Mouse (Mus musculus) cerebellum, adult 11-12 months (tissue): ENCODE data around the gene AC109138.7.

Experiments used
- DNase-seq: peaks from one replicate; pipeline ENCODE4 v3.0.0; 2022

AC109138.7 gene

DNA sequence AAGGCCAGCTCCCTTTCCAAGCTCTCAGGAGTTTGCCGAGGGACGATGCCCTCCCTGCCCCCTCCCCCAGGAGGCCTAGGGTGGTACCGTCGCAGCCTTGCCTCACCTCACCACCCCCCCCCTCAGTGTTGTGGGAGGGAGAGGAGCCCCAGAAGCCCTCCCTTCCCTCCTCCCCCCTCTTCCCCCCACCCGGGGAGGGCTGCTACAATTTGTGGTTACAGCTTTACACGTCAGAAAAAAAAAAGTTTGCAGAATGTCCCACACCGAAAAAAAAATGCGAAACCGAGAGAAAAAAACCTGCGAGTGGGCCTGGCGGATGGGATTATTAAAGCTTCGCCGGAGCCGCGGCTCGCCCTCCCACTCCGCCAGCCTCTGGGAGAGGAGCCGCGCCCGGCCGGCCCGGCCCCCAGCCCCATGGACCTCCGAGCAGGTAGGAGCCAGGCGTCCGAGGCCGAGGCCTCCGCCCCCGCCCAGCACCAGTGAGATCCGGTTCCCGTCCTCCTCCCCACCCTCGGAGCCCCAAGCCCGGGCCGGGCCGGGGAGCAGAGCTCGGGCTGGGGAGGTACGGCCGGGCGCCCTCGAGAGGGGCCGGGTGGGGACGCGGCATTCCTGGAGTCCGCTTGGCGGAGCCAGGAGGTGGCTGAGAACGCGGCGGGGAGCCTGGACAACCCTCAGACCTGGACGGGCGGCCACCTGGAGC, at the start of gene AC109138.7, which contains the start of gene Clcf1:
AC109138.7 (plus strand) TSS at position 287 of the 700 bp plus-strand sequence.
Clcf1 (plus strand) TSS at position 168 of the 700 bp plus-strand sequence.
- DNase-seq = no peak

DNA sequence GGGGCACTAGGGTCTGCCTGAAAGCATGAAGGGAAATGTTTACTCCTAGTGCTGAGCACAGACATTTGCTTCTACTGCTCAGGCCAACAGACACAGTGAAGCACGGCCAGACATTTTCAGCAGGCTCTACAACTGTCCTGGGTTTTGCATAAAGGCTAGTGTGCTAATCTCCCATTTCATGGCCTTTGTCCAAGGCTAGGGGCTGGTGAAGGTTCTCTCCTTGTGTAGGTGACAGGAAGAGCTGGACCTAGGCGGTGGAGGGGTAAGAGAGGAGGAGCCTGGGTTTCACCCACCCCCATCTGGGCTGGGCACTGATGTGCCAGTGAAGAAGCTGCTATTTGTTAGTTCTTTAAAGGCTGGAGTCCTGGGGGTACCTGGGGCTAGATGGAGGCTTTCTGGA, 49.4 kb upstream of the AC109138.7 start:
- peak; percentile 50 for DNase-seq

DNA sequence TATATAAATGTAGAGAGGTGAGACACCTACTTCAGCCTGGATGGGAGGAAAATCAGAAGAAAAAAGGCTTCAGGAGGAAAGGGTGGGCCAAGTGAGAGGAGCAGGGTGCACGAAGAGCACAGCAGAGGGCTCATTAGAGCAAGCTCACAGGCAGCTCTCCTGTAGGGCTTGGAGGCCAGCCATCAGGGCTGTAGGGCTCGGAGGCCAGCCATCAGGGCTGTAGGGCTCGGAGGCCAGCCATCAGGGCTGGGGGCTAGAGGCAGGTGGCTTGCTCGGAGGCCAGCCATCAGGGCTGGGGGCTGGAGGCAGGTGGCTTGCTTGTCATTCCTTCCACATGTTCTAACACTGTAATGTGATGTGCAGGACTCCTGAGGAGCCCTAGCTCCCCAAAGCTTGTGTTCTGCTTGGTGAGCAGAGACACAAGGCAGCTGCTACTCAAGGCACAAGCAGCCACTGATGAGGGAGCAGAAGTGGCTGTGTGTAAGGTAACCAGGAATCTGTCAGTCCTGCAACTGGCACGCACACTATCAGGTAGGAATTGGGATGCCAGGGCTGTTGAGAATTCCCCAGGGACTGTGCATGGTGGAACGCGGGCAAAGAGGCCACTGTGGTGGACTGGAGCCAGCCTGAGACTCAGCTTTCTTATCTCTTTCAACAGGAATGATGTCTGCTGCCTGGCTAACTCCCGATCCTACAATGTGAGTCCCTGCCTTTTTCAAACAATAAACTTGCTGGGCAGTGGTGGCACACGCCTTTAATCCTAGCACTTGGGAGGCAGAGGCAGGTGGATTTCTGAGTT, 47.3 kb upstream of the AC109138.7 start:
- peak; percentile 39 for DNase-seq

- DNase-seq = peak; percentile 99
Measured at GRCm38 (mm10) chr19:4169378-4169784, 44.8 kb upstream of the AC109138.7 start.

DNA sequence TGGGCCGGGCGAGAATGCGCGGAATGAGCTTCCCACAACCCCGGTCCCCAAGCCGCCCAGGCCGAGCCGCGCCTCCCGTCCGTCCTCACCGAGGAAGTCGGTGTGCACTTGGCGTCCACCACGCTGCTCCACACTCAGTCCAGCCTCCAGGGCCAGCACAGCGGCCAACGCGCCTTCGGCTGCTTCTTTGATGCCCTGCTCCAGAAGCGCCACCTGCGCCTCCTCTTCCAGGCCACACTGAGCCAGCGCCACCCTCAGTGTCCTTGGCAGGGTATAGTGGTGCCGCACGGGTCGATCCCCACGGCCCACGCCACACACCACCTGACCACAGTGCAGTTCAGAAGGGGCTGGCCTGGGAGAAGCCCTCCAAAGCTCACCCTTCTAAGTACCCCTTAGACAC, 44.3 kb upstream of the AC109138.7 start:
- peak; percentile 76 for DNase-seq

- peak; percentile 50 for DNase-seq
Measured at GRCm38 (mm10) chr19:4170723-4171392, 43.3 kb upstream of the AC109138.7 start.

DNA sequence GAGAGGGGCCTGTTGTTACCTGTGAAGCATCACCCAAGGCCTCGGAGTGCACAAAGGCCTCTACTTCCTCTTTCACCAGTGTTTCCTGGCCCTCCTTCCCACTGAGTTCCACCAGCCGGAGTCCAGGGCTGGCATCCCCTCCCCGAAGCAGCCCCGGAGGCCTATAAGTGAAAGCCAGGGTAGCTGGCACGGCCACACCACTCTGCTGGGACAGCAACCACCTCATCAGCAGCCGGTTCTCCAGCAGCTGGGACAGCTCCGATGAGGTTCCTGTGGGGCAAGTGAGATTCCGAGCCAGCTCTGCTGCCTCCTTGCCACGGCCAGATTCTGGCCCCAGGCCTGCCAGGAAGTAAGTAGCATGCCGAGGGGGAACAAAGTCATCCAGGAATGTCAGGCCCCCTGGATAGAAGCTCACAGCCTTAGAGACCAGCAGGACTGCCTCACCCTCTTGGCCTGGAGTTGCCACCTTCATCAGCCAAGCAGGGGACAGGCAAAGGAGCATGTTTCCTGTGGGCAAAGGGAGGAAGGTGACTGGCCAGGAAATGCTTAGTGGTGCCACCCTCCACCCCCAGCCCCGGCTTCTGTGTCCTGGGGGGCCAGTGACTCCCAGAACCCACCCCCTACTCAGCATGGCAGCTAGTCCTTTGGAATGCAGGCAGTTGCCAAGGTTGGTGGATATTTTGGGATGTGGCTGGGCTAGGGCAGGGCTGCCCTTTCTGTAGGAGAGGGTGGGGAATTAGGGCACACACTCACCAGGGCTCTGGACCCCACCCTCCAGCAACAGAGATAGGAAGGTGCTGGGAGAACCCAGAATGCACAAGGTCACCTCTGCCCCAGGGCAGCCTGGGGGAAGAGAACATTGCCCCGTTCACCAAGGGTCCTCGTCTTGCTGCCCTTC, 42.5 kb upstream of the AC109138.7 start:
- peak; percentile 49 for DNase-seq

GRCm38 (mm10) chr19:4172925-4173324, 41.2 kb upstream of the AC109138.7 start:
- DNase-seq = no peak

GRCm38 (mm10) chr19:4175368-4175947, 38.7 kb upstream of the AC109138.7 start, which contains the start of gene Carns1:
Gene Carns1 (minus strand): TSS chr19:4175479.
- DNase-seq = no peak

DNA sequence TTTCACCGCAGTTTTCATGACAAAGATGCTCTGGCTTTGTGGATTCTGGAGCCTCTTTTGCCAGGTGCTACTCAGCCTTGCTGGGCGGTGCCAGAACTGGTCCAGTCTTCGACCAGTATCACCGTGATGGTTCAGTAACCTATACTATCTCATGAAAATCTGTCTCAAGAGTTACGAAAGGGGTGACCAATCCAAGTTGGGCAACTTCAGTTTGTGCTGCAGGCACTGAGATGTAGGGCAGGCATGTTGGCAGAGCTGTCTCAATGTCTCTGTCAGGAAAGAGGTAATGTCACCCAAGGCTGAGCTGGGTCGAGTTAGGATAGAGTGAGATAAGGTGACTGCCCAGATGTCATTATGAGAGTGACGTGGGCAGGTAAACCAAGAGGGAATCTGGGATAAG, 33.7 kb upstream of the AC109138.7 start:
- no peak for DNase-seq

DNA sequence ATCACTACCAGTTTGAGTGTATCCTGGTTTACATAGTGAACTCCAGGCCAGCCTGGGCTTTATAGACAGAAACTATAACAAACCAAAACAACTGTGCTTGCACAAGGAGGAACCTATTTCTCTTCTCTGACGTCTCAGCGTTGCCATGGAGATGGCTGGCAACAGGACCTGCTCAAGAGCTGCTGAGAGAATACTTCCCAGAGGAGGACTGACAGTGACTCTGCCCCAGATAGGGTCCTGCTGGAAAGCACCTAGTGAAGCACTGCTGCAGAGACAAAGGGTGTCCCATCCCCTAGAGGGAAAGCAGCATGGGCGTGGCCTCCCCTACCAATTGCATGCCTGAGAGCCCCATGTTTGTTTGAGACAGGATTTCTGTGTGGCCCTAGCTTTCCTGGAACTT, 32.3 kb upstream of the AC109138.7 start:
- no peak for DNase-seq

GRCm38 (mm10) chr19:4183689-4184088, 30.5 kb upstream of the AC109138.7 start:
- no peak for DNase-seq

GRCm38 (mm10) chr19:4184976-4185975, 28.9 kb upstream of the AC109138.7 start:
- no peak for DNase-seq

- DNase-seq = no peak
Measured at GRCm38 (mm10) chr19:4187303-4187702, 26.9 kb upstream of the AC109138.7 start.

- DNase-seq = peak; percentile 46
Measured at GRCm38 (mm10) chr19:4189051-4189620, 25.0 kb upstream of the AC109138.7 start.

GRCm38 (mm10) chr19:4190831-4191334, 23.3 kb upstream of the AC109138.7 start, which contains the start of gene Tbc1d10c:
Gene Tbc1d10c (minus strand): TSS chr19:4191284.
- DNase-seq = peak; percentile 68

DNA sequence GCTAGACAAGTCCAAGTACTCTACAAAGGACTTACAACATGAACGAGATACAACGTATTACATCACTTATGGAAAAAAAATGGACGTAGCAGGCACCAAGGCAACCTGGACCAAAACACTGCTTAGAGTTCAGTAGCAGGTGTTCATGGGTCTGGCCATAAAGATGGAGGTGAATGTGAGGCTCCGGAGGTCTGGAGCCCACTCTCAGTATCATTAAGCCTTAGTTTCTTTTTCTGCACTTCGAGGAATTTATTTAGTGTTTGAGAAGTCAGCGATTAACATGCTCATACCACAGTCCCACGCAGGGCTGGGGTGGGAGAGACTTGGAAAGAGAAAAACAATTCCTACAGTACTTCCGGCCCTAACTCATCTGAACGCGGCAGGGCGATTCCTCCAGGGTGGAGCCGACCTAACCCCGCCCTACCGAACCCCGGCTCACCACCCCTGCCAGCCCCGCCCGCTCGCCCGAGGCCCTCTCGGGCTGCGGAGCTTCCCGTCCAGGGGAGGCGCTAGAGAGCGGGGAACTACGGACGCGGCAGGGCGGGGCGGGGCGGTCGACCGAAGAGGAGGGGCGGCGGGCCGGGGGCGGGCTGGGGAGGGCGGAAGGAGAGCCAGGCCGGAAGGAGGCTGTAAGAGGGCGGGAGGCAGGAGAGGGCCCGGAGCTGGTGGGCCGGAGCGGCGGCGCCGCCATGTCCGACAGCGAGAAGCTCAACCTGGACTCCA, 22.5 kb upstream of the AC109138.7 start, which contains the start of gene Ppp1ca:
Ppp1ca (plus strand) TSS at position 538 of the 723 bp plus-strand sequence.
- peak; percentile 90 for DNase-seq

DNA sequence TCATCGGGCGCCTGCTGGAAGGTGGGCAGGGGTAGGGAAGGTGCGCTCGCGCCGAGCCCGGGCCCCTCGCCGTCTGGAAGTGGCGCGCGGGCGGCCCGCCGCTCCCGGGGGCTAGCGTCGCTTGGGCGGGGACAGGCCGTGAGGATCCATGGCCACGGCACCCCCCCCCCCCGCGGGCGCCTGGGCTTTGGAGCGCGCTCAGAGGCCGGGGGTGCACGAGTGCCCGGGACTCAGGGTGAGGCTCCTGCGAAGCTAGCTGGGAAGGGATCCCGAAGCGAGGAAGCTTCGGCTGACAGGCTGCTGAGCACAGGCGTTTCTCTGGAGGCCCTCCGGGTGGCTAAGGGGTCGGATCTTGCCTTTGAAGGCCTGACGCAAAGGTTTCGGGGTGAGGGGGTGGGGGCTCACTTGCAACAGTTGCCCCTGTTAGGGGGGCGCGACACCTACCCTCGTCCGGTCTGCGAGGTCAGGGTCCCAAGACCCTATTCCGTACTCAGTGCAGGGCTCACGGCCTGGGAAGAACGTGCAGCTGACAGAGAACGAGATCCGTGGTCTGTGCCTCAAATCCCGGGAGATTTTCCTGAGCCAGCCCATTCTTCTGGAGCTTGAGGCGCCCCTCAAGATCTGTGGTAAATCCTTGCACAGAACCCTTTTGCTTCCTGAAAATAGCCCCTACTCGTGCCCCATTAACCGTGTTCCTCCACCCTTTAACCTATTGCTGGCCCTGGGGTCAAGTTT, 21.7 kb upstream of the AC109138.7 start:
- DNase-seq = no peak
